Mouse (Mus musculus): ENCODE measurements around the gene Gpi1. TPM values are rescaled to one million over a fixed set of nuclear protein-coding genes. Genes with fewer than 3 reads are reported as not detected.
"Not testable (repeated sequence)": the region's sequence is repeated elsewhere in the genome, so short reads cannot be mapped to it uniquely, and the experiment has no call there.

Gene Gpi1
- total RNA-seq, 2 experiments from 2014 or later, result 397 to 651 TPM

DNA sequence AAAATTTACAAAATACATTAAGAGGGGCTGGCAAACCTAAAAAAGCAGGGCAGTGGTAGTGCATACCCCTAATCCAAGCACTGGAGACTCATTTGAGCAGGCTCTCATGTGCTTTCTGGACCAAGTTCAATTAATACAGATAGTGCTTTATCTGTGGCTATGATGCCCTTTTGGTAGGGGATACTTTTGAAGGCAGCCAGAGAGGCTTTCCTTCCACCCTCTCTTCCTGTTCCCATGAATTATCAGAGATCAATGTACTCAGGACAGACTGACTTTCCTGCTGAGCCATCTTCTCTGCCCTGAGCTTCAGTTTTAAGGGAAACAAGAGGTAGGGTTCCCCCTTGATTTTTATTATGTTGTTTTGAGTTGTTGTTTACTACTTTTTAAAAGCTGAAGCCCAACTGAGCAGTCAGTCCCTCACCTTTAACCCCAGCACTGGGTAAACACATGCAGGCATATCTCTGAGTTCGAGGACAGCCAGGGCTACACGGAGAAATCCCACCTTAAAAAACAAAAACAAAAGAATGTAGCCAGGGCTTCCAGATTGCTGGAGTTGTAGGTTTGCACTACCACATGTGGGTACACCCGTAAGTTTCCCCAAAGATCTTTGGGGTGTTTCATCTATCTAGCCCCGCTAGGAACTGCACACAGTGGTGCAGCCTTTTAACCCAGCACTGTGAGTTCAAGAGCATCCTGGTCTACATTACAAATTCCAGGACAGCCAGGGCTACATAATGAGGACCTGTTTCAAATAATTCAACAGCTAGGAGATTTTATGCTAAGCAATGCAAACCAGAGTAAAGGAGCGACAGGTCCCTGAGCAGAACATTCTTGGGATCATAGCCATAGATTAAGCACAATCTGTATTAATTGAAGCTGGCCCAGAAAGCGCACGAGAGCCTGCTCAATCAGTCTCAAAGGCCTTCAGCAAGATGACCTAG, 2.9 kb upstream of the Gpi1 start:
- no peak for DNase-seq (ENCODE audit: low spot score in 2 of 2)

DNA sequence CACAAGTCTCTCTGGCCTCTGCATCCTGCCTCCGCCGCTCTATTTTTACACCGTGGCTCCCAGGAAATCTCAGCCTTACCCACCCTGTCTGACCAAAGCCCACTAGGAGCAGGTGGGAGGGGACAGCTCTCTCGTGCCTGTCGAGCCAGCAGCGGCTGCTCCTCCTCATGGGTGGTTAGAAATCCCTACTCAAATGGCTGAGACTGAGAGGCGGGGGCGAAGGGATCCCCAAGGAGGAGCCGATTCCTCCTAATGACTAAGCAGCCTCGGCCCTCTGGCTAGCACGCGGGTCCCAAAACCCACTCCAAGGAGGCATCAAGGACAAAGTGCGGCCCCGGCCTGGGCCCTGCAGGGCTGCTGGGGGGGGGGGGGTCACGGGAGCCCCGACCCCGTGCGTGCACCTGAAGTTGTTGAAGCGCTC, 435 bp downstream of the Gpi1 start:
- DNase-seq (ENCODE audit: low spot score in 2 of 2), result peak; percentile 42 to 46

DNA sequence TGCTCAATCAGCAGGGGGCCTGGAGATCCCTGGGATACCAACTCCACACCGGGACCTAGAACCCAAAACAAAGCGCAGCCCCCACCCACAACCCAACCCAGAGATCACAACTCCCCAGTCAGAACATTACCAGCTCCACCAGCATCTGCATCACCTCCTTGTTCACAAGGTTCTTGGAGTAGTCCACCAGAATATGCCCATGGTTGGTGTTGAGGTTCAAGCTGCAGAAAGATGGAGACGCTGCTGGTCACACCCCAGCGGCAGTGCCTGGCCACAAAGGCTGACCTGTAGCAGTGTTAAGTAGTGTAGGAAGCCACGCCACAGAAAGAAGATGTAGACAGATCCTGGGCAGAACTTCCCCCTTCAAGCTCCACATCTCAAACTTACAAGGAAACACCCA, 983 bp downstream of the Gpi1 start:
- DNase-seq (ENCODE audit: low spot score in 2 of 2), result no peak

DNA sequence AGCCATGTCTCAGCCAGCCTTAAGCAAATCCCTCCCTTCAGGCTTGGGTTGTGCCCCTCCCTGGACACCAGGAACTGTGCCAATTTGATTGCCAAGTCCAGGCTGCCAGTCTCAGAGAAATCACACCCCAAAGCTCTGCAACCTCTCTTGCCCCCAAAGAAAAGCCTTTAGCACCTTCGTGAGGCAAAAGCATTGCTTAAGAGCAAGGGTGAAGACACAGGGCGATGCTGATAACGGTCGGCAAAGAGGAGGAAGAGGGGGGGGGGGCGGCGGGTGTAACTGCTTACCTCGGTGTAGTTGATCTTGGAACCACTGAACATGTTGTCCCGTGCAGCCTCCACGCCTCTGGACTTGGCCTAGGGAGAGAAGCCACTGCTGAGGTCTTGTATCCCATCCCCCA, 1.5 kb downstream of the Gpi1 start:
- no peak for DNase-seq (ENCODE audit: low spot score in 2 of 2)

DNA sequence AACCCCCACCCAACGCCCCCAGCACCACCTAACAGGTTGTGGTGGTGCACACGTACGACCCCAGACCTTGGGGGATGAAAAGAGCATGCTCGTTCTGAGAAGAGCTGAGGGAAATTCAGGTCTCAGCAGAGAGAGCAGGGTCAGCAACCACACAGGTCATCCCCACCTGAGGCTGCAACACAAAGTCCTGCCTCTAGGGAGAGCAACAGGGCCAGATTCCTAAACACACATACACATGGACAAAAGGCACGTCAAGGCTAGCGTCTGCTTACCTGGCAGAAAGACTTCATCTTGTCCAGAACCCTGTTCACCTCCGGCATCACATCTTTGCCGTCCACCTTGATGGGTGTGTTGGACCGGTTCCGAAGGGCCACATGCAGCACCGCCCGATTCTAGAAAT, 3.3 kb downstream of the Gpi1 start:
- no peak for DNase-seq (ENCODE audit: low spot score in 2 of 2)

DNA sequence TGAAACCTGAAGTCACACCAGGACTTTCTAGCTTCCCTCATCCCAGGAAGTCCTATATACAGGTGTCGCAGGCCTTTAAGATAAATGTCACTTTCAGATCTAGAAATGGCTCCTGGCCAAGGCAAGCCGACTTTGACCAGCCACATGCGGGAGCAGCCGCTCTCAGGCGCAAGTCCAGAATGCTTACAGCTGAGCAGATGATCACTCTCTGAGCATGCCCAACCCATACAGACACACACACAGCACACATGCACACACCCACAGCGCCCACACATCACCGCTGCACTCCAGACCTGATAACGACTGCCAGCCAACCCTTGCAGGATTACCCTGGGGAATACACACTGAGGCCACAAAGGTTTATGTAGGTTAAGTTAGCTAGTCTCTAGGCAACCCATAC, 4.0 kb downstream of the Gpi1 start:
- no peak for DNase-seq (ENCODE audit: low spot score in 2 of 2)

DNA sequence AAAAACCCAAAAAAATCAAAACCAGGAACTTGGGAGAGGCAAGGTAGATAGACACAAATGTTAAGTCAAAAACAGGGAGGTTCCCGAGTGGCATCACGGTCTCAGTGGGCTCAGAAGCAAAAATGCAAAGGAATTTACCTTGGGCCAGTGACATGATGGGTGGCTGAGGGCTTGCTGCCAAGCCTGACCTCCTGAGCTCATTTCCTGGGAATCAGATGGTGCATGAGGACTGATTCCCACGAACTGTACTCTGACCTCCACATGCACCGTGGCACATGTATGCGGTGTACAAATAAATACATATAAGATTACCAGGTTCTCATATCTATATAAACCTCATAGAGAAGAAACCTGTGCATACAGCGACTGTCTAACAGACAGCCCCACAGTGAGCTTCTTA, 5.8 kb downstream of the Gpi1 start:
- DNase-seq (ENCODE audit: low spot score in 2 of 2), result no peak

DNA sequence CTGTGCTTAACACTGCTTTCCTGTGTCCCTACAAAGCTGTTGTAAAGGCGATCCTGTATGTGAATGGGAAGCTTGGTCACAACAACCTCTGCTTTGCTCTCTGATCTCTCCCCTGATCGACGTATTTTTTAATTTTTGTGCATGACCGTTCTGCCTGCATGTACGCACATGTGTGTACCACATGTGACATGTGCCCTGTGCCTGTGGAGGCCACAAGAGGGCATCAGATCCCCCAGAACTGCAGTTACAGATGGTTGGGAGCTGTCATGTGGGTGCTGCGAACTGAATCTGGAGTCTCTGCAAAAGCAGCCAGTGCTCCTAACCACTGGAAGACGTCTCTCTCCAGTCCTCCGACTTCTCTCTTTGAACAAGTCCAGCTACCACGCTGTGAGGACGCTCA, 7.8 kb downstream of the Gpi1 start:
- no peak for DNase-seq (ENCODE audit: low spot score in 2 of 2)

DNA sequence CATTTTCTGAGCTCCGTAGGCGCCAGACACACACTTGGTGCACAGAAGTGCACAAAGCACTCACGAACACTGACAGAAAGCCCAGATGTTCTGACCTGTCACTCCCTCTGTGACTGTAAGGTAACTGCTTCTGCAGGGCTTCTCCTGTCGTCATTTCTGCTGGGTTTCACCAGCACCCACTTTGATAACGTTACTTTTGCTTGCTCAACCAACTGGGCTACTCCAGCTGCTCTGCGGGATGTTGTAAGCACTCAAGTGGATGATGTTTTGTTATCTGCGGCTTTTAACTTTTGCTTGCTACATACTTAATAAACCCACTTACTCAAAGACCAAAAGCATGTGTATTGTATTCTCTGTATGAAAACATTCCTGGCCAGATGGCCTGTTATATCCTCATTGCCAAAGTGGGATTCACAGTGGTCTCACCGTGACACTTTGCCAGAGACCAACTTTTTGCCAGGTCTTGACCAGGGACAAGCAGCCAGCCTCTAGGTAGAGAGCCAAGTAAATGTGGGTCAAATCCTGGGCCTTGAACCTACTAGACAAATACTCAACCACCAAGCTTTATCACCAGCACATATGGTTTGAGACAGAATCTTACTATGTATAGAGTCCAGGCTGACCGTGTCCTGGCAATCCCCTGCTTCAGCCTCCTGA, 8.4 kb downstream of the Gpi1 start:
- DNase-seq (ENCODE audit: low spot score in 2 of 2), result no peak

DNA sequence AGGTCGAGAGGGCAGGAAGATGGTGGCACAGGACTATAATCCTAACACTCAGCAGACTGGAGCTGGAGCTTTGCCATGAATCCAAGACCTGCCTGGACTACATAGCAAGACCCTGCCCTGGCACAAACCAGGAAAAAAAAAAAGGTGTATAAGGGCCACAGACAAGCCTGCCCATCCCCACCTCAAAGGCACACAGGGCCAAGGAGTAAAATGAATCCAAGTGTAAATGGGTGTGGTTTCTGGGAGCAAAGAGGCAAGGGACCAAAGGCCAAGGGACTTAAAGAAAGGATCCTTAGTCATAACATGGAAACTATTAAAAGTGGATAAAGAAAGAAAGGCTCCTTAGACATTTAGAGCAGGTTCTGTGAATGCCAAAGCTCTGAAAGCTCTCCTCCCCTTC, 11.6 kb downstream of the Gpi1 start:
- DNase-seq (ENCODE audit: low spot score in 2 of 2), result no peak

DNA sequence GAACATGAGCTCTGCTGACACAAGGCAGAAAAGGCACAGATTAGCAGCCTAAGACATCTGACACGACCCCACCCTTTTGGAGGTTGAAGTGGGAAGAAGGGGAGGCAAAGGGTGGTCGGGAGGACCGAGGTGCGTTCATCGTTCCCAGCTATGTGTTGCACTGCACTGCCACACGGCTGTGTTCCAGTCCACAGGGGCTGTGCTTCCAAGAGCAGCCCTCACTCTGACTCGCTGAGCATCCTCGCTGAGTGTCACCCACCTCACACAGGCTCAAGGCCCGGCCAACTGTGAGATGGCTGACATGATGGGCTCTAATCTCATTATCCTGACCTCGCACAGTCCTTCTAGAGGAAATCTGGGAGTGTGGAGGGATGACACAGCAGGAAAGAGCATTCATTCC, 13.7 kb downstream of the Gpi1 start:
- DNase-seq (ENCODE audit: low spot score in 2 of 2), result no peak

DNA sequence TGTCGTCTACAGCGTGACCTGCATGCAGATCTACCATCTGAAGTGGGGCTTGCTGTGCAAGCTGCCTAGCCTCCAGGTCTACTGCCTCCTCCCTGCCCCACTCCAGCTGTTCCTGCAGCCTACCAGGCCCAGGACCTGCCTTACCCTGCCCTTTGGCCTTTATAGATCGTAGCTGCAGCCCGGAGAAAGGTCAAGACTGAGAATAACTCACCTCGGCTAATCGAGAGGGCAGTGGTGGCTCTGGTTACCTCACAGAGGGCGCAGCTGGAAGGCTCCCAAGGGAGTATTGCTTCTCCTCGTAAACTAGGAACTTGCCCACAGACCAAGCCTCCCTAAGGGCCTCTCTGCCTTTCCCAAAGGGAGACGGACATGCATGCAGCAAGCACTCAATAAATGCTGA, 14.7 kb downstream of the Gpi1 start:
- no peak for DNase-seq (ENCODE audit: low spot score in 2 of 2)

DNA sequence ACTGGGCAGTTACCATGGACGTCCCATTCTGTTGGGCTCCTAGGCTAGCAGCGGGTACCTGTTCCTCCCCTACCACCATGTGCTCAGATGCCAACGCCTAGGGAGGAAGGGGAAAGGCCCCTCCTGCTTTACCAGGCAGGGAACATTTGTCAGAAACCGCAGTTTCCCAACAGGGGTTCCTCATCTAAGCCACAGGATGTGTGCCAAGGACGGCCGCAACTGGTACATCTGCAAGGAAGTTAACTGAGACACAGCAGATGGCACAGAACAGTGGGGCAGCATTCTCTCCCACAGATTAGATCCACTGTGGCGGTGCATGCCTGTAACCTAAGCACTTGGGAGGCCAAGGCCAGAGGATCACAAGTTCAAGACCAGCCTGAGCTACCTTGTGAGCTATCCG, 15.5 kb downstream of the Gpi1 start:
- no peak for DNase-seq (ENCODE audit: low spot score in 2 of 2)

DNA sequence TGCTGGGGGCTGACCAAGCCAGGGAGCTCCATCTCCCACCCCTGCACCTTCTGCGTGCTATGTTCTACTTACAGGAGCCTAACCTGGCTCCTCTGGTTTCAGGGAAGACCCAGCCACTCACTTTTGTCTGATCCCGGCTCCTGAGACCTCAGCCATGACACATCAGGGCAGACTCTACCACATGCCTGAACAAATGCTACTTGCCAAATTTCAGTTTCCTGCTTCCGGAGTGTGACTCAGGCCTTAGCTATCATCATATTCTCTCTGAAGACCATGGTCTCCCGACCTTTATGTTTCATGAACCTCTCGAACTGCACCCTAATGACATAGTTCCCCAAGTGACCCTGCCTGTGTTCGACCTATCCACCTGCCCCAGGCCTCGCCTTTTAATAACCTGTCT, 16.9 kb downstream of the Gpi1 start:
- DNase-seq (ENCODE audit: low spot score in 2 of 2), result no peak

DNA sequence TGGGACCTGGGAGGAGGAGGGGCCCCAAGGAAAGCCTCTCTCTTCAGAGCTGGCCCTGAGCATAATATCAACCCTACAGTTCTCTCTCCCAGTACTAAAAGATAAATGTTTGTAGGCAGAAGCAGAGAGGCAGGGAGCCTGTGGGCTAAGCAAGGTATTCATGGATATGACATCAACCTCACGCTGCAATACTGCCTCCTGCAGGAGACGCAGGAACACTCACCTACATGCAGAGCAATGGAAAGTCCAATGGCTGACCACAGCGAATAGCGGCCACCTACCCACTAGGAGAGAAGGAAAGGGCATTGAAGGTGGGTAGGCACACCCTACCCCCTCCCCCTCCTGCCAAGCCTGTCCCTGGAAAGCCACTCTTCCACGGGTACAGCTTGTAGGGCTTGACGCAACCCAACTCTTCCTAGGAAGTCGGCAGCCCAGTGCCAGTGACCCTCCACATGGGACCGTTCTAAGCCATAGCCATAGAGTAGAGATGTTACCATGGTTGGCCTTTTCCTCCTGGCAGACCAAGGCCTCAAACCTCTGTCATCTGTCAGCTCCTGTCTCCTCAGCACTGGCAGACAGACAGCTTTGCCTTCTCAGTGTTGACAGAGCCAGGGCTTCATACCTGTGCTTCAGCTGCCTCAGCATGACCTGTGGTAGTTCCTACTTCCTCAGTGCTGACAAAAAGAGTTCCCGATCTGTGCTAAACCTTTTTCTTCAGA, 21.9 kb downstream of the Gpi1 start:
- no peak for DNase-seq (ENCODE audit: low spot score in 2 of 2)

DNA sequence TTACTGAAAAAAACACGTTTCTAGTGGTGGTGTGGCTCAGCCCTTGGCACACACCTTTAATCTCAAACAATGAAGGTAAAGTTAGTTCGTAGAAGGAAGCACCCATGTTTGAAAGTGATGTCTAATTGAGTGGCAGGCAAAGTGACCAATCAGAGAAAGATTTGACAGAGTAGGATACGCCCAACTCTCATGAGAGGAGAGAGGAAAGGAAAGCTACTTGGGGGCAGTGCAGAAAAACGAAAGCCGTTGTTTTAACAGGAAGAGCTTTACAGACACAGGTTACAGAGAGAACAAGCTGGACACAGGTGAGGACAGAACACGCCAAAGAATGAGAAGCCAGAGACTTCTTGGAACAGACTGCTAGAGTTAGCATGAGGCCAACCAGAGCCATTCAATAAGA, 23.8 kb downstream of the Gpi1 start:
- DNase-seq (ENCODE audit: low spot score in 2 of 2), result no peak

DNA sequence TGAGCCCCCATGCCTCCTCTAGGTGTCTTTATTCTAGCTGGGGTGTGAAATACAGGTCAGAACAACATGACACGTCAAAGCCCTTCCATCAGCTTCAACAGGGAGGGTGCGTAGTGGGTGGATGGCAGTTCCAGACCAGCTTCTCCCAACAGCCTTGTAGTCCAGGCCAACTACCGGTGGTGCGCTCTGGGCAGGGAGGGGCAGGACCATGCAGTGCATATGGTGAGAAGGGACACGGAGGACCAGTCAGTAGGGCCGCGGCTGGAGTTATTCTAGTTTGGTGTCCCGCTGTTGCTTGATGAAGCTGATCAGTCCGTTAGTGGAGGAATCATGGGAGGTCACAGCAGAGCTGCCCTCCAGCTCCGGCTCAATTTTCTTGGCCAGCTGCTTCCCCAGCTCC, 28.0 kb downstream of the Gpi1 start:
- DNase-seq (ENCODE audit: low spot score in 2 of 2), result not testable (repeated sequence)

DNA sequence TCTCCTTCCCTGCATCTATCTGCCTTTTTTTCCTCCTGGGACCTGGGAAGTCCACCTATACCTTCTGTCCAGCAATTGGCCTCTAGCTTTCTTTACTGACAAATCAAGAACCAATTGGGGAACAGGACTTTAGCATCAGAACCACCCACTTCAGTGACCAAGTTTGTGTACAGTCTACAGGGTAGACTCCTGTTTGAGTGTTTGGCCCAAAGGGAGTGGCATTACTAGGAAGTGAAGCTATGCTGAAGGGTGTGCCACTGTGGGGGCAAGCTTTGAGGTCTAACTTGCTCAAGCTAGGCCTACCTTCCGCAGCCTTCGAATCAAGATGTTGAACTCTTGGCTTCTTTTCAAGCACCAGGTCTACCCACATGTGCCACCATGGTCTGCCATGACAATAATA, 29.3 kb downstream of the Gpi1 start:
- DNase-seq (ENCODE audit: low spot score in 2 of 2), result no peak

DNA sequence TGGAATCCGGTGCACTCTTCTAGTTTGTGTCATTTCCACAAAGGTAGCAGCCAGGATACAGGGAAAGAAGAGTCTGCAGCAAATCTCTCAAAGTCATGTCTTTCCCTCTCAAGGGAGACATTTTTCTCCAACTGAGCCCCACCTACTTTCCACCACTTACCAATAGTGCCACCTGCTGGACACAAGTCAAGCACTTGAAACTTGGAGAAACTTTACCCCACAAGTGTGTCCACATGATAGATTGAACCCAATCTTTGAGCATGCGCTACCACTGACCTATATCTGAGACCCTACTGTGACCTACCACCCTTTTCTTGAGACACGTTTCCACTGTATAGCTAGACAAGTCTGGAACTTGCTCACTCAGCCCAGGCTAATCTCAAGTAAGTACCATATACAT, 31.8 kb downstream of the Gpi1 start:
- peak in 1 of 2 experiments; percentile 25 for DNase-seq (ENCODE audit: low spot score in 2 of 2)

DNA sequence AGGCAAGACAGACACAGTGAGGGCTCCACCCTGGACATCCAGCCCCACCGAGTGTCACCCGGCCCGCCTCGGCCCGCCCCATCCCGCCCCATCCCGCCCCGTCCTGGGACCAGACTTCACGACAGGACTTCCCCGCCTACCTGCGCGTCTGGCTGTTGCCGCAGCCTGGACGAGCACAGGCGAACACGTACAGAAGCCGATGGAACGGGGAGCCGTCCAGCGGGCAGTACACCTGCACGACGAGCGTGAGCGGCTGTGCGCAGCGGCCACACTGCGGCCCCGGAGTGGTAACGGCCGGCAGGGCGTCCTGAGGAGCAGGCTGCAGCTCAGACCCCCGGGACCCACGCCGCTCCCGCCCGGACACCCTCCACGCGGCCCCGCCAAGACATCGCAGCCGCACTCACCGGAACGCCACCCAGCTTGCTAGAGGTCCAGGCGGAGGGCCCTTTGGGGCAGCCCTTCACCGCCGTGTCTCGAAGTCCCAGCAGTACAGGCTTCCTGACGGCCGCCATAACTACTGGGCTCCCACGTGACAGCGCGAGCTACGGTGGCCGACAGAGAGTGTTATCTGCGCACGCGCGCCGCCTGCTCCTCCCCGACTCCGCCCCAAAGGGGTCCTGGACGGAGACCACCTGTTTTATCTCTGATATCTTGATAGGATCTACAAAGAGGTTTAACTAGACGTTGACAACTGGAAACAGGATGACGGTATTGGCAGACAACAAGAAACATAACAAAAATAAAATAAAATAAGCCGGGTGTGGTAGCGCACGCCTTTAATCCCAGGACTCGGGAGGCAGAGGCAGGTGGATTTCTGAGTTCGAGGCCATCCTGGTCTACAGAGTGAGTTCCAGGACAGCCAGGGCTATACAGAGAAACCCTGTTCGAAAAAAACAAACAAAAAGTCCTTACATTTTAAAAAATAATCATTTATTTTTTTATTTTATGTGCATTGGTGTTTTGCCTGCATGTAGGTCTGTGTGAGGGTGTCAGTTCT, 33.7 kb downstream of the Gpi1 start, which contains the start of gene Pdcd2l:
Gene Pdcd2l, minus strand, starts transcription at position 530 of the 997 bp plus-strand sequence.
- DNase-seq (ENCODE audit: low spot score in 2 of 2), result peak; percentile 95

DNA sequence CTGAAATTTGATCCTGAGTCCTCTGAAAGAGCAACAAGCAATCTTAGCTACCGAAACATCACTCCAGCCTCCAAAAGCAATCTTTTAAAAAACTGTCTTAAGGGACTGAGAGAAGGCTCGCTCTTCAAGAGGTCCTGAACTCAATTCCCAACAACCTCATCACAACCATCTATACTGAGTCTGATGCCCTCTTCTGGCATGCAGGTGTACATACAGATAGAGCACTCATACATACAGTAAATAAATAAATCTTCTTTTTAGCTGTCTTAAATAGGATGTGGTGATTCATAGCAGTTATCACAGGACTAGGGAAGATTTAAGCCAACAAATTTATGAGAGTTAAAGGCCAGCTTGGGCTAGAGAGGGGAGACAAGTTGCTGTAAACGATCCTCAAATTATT, 34.5 kb downstream of the Gpi1 start:
- DNase-seq (ENCODE audit: low spot score in 2 of 2), result no peak

Data from adrenal gland, adult 18-20 months (tissue).